8 mouse cellular contexts compared by ENCODE assay signal in the genomic region with DNA sequence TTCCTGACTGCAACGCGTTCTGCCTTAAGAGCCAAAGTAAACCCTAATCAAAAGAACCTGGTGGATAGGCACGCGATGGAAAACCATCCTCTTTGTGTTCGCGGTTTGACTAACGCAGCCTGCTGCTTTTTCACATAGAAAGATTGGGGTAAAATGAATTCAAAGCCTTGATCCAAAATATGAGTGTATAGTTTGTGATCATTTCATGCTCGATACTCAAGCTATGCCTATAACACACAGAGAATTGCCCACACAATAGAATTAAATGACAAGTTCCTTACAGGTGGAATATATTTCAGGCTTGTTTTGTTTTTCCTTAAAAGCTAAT.
DNase-seq lines count a peak whose midpoint lies in the region; ATAC-seq and TF ChIP-seq lines count a peak whose summit lies in the region.

No protein-coding gene starts in this region.

- TF ChIP-seq CTCF in lung, embryonic 14.5 days (IDR thresholded peaks at IDR 0.05; ENCODE audit: low read depth) = no peak
- no peak for TF ChIP-seq CTCF in embryonic fibroblast, embryonic 13.5 days (IDR thresholded peaks at IDR 0.05; ENCODE audit: borderline replicate concordance, insufficient read depth, low read length)

- peak overlapping the region; percentile 70 for H3K9ac ChIP-seq in lung, embryonic 14.5 days
- peak overlapping the region; percentile 60 for H3K9ac ChIP-seq in neural tube, embryonic 15.5 days (replicated peaks)

- H3K36me3 ChIP-seq in lung, embryonic 14.5 days (ENCODE audit: insufficient read depth) = 0 out of 2 replicates have a peak, but pooled peaks cover 6% of the 10 kb centered on the region
- peaks cover 6% of the 10 kb centered on the region for H3K36me3 ChIP-seq in limb, embryonic 10.5 days
- no peaks in the 10 kb centered on the region for H3K36me3 ChIP-seq in neural tube, embryonic 15.5 days

- no peaks in the 10 kb centered on the region for H3K9me3 ChIP-seq in lung, embryonic 14.5 days (ENCODE audit: low read depth, low read length)
- H3K9me3 ChIP-seq in limb, embryonic 10.5 days (replicated peaks) = no peaks in the 10 kb centered on the region
- H3K9me3 ChIP-seq in neural tube, embryonic 15.5 days (replicated peaks) = no peaks in the 10 kb centered on the region

- no peak for DNase-seq in lung, embryonic 14.5 days
- DNase-seq in lung, postnatal 25 days (ENCODE audit: low spot score) = no peak
- no peak for DNase-seq in limb, embryonic 10.5 days (ENCODE audit: low spot score)
- DNase-seq in cerebellum, adult 9-10 months = no peak
- no peak for DNase-seq in spleen, postnatal 4 days (ENCODE audit: low spot score in 2 of 2)
- no peak for DNase-seq in right cerebral cortex, adult 2 months (ENCODE audit: low spot score in 2 of 2)

- peak overlapping the region; percentile 47 for H3K4me3 ChIP-seq in lung, embryonic 14.5 days (ENCODE audit: low read depth, low read length)
- H3K4me3 ChIP-seq in embryonic fibroblast, embryonic 13.5 days (ENCODE audit: insufficient read depth, low read length) = peak overlapping the region; percentile 59
- H3K4me3 ChIP-seq in limb, embryonic 10.5 days = peak overlapping the region; percentile 60
- H3K4me3 ChIP-seq in neural tube, embryonic 15.5 days (replicated peaks) = peak overlapping the region; percentile 57

- peak overlapping the region; percentile 47 for H3K27ac ChIP-seq in lung, embryonic 14.5 days (ENCODE audit: low read depth)
- H3K27ac ChIP-seq in embryonic fibroblast, embryonic 13.5 days (ENCODE audit: insufficient read depth, low read length) = peak overlapping the region; percentile 75
- peak overlapping the region; percentile 89 for H3K27ac ChIP-seq in limb, embryonic 10.5 days
- peak overlapping the region; percentile 88 for H3K27ac ChIP-seq in neural tube, embryonic 15.5 days (replicated peaks)

- no peaks in the 10 kb centered on the region for H3K27me3 ChIP-seq in lung, embryonic 14.5 days (ENCODE audit: insufficient read depth, low read length)
- H3K27me3 ChIP-seq in limb, embryonic 10.5 days (ENCODE audit: low read depth, poor library complexity, severe bottlenecking) = no peaks in the 10 kb centered on the region
- no peaks in the 10 kb centered on the region for H3K27me3 ChIP-seq in neural tube, embryonic 15.5 days (replicated peaks)

- no peaks in the 10 kb centered on the region for H3K4me1 ChIP-seq in lung, embryonic 14.5 days (ENCODE audit: insufficient read depth)
- H3K4me1 ChIP-seq in embryonic fibroblast, embryonic 13.5 days (ENCODE audit: control insufficient read depth, insufficient read depth, low read length) = no peaks in the 10 kb centered on the region; the same call in 1 of the 2 replicates
- H3K4me1 ChIP-seq in limb, embryonic 10.5 days = peaks cover 22% of the 10 kb centered on the region
- peaks cover 24% of the 10 kb centered on the region for H3K4me1 ChIP-seq in neural tube, embryonic 15.5 days

- peak; percentile 36 for ATAC-seq in lung, embryonic 14.5 days (ENCODE audit: insufficient read depth)
- ATAC-seq in neural tube, embryonic 15.5 days (ENCODE audit: low FRiP score) = peak; percentile 46; the same call in 1 of the 2 replicates

- H3K4me2 ChIP-seq in lung, embryonic 14.5 days = peak overlapping the region; percentile 66
- peak overlapping the region; percentile 60 for H3K4me2 ChIP-seq in neural tube, embryonic 15.5 days

- 2% methylated on average over 8 of the region's 8 CpGs for WGBS in lung, embryonic 14.5 days
- 3% methylated on average over 8 of the region's 8 CpGs for WGBS in limb, embryonic 10.5 days
- WGBS in neural tube, embryonic 15.5 days = 1% methylated on average over 8 of the region's 8 CpGs

- TF ChIP-seq POLR2A in embryonic fibroblast, embryonic 13.5 days (IDR thresholded peaks at IDR 0.05; ENCODE audit: low read depth, low read length) = no peak
